Mouse (Mus musculus) kidney, adult 11 months (tissue): ENCODE data around the gene Plod2.

ENCODE experiments used
- DNase-seq: peaks from one replicate; pipeline ENCODE4 v3.0.0; 2022

Gene Plod2

DNA sequence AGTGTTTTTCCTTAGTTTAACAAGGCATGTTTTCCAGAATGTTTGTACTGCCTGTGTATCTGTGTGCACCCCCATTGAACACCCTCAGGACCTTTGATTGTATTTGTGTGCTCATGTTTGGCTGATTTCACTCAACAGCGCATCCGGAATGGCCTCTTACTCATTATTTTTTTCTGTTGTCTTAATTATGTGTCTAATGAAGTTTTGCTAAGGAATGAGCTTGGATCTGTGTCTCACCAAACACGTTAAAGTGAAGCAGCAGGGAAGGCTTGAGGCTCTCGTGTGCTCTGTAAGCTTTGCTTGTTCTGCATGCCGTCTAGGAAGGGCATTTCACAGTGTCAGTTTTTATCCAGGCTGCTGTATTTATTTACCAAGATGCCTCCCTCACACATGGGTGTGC lies 59.5 kb downstream of the Plod2 start:
- no peak for DNase-seq

DNA sequence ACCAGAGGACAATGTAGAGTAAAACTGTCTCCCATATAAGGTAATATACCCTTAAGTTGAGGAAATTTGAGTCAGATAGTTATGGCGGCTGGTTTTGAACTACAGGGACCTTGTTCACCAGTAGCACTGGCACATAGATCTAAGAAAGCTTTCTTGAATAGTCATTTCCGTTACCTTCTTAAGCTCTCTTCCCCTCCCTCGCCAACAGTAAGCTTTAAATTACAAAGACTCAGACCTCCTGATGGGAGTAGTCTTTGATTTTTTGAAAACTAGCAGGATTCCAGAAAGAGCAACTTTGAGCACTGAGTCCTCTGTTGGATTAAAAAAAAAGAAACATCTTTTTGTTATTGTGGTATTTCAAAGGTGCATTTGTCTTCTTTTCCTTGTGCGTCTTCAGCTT lies 61.5 kb downstream of the Plod2 start:
- DNase-seq = no peak

DNA sequence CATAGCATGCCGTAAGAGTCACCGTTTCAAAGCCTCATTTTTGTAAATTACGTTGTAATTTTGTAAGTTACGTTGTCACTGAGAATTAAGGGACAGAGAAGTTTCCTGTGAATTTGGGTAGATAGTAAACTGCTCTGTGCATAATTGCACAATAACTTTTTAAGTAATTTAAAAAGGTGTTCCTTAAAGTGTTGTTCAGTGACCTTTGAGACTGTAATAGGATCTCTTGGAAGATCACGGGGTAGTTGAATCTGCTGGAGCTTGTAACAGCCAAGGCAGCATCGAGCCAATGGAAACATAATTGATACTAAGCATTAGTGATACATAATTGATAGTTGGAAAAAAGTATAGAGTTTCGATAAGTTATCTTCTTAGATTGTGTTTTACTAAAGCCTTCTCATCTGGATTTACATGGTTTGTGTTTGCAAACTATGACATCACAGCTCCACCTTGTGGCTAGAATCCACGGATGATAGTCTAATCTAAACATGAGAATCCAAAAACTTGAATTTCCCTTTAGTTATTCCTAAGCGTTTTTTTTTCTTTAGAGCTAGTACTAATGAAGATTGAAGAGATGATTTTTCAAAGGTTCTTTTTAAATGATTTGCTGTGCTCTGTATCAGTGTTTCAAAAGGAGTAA lies 68.7 kb downstream of the Plod2 start:
- no peak for DNase-seq

DNA sequence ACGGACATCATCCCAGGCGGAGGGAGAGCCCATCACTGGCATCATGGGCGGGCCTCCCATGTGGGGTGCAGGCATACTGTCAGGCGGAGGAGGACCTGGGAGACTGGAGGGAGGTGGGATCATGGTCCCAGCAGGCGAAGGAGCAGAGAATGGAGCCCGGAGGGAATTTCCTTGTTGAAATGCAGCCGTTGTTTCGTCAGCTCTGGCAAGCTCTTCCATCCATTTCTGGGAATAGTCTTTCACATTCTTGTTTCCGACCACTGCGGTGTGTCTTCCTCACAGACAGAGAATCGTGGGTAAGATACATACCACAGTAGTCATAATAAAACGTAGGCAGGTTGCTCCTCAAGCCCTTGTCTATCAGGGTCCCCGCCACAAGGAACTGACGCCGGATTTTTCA lies 70.6 kb downstream of the Plod2 start:
- no peak for DNase-seq

DNA sequence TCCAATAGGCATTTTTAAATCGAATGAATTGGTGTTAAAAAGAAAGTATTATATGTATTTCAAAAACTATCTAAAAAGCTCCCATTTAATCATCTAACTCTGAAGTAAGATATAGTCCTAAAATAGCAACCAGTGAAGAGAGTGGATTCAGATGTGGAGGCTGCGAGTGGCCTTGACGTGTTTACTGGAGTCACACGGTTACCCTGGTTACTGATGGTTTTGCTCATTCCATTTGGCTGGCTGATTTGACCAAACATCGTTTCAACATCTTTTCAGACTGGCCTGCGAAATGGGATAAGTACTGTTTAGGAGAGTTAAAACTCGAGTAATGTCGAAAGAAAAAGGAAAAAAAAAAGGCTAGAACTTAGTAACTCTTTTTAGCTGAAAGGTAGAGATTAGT lies 71.2 kb downstream of the Plod2 start:
- DNase-seq = no peak

DNA sequence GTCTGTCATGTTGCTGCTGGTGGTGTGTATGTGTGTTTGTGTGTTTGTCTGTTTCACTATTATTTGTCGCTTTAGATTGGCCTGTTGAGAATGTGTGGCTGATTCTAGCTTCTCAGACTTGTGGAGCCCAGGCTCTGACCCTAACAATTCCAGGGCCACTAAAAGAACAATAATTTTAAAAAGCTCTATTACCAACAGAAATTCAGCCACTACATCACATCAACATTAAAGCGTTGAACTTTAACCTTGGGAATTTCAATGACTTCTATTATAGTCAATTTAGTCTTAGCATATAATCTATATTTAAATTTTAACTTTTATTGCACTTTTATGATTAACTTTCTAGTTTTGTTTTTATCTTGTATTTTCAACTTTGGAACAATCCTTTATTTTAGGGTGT lies 74.4 kb downstream of the Plod2 start:
- DNase-seq = no peak

DNA sequence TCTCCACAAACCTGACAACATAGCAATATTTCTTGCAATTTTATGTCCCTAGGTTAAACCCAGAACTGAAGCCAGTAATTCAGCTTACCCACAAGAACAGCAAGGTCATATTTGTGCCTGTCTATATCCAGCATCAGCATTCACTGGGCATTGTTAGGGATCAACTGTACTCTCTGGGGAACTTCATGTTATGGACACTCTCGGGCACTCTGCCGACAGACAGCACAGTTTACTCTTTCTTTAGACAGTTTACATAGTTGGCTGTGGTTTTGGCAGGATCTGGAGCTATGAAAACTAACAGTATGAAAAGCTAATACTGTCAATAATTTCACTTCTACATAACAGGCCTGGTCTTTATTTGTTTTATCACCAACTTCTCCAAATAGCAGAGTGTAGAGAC lies 75.4 kb downstream of the Plod2 start:
- DNase-seq = no peak

DNA sequence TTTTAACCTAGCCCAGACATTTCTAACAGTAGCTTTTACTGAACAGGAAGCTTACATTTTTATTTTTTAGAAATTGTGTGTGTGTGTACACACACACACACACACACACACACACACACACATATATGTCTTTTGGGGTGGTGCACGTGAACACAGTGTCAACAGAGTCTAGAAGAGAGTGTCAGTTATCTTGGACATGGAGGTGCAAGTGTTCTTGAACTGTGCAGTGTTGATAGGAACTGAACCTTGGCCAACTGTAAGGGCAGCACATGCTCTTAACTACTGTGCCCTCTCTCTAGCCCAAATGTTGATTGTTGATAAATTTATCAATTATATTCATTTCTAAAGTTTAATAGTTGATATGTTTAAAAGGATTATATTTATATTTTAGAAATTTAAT lies 78.1 kb downstream of the Plod2 start:
- DNase-seq = no peak

DNA sequence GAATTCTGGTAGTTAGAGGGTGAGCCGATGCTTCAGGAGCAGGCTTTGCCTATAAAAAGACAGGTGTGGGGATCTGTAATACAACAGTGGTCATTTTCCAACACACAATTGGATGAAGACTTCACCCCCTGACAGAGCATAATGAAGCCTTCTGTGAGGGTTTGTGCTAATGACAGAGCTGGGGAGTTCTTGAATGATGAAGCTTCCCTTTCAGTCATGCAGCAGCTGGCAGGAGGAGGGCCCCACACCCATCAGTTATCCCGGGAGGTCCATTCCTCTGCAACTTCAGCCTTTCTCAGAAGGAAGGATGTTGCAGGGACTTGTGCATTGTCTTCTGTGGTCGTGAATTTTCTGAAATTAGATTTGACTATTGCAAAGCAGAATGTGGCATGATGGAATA lies 79.2 kb downstream of the Plod2 start:
- no peak for DNase-seq

DNA sequence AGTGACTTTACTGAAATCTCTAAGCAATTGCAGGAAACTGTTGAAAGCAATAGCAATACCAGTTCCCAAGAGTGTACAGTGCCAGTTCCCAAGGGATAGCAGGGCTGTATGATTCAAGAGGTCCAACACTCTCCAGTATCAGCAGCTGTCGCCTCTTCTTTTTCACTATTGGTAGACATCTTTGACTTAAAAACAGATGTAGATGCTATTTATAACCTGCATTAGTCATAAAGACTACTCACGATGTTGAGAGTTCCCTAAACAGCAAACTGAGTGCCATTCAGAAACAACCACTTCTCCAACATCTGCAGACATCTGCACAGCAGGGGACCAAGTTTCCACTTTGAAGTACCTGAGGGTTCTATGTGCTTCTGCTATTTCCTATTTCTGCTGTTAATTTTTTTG lies 79.9 kb downstream of the Plod2 start:
- DNase-seq = no peak

DNA sequence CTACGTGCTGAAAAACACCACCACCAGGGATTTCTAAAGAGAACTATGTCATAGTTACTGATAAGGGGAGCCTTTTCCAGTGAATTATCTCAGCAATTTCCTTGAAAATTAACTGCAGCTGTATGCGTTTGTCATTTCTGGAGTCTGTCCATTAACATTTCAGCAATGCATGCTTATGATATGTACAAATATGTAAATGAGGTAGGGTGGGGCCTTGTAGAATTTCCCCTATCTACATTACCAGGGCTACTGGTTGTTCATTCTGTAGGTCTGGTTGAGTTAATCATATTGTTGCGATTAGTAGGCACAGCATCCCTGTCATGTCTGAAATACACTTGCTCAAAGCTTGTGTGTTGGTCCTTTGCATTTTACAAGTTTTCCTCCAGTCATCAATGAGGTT lies 92.8 kb downstream of the Plod2 start:
- no peak for DNase-seq

DNA sequence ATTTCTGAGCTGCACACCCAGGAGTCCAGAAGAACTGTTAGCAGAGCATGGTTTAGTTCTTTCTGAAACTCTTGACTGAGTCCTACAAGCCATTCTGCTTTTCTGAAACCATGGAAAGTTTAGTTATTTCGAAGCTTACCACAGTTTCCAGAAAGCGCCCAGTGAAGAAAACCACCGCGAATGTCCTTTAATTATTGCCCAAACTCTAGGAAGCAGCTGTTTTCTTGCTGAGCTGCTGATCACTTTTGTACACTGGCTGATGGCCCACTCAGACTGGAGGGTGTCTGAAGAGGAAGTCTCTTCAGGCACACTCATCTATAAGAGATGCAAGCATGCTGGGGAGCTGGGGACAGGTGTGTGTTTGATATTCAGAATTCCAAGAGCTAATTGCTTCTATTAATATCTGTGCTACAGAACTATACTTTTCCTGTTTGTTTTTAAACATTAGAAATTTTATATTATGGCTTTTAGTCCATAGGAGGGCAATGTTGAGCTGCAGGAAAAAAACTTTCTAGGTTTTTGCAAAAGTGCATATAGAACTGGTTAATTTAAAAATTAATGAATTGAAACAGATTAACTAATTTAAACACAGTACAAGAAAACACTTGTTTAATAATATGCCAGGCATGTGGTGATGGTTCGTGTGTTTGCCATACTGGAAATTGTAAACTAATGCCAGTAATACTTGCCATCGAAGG lies 97.3 kb downstream of the Plod2 start:
- DNase-seq = no peak

DNA sequence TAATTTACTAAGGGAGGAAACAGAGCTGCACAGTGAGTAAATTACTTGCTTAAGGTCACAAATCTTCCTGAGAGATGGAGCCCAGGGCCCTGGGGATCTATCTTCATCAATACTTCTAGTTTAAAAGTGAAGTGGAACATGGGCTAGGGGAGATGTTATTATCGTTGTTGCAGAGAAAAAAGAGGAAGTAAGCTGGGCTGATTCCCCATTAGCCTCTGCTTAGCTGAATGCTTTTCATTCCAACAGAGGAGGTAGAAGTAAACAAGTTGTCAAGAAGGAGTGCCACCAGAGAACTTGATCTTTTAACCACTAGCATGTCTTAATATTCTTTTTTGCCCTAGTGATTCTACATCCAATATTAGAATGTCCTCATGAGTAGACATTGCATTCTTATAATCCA lies 99.7 kb downstream of the Plod2 start:
- no peak for DNase-seq
